Mouse (Mus musculus) cerebellum, adult 2 months (tissue): ENCODE measurements around the gene 6030408B16Rik.

Experiments
- CTCF ChIP-seq: fragments of 200-500 bp; IDR thresholded peaks from 2 replicates; pipeline ENCODE4 v1.5.1; 2011; ENCODE audit warnings: low read depth, mild to moderate bottlenecking, control low read depth, low read length, moderate library complexity, borderline replicate concordance; ENCODE audit not compliant: insufficient read depth
- POLR2A ChIP-seq: fragments of 200-500 bp; IDR thresholded peaks from 2 replicates; pipeline ENCODE4 v1.6.1; 2011; ENCODE audit warnings: low read length, control low read depth, borderline replicate concordance; ENCODE audit not compliant: insufficient read depth

DNA sequence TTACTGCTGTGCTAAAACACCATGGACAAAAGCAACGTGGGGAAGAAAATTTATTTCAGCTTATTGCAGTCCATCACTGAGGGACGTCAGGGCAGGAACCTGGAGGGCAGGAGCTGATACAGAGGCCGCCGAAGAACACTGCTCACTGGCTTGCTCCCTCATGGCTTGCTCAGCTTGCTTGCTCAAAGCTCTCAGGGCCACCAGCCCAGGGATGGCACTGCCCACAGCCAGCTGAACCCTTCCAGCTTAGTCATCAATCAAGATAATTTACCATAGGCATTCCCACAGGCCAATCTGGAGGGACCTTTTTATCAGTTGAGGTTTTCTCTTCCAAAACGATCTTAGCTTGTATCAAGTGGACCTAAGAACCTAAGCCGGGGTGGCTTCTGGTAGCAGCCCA is 19.0 kb downstream of the 6030408B16Rik start:
- TF ChIP-seq CTCF (no peak), POLR2A (no peak)
